Mouse (Mus musculus): ENCODE results near the gene 4931406C07Rik. TPM values are rescaled to one million over a fixed set of nuclear protein-coding genes. Genes with fewer than 3 reads are reported as not detected.

4931406C07Rik gene
- polyA plus RNA-seq, 1 experiment, result 10.0 TPM

DNA sequence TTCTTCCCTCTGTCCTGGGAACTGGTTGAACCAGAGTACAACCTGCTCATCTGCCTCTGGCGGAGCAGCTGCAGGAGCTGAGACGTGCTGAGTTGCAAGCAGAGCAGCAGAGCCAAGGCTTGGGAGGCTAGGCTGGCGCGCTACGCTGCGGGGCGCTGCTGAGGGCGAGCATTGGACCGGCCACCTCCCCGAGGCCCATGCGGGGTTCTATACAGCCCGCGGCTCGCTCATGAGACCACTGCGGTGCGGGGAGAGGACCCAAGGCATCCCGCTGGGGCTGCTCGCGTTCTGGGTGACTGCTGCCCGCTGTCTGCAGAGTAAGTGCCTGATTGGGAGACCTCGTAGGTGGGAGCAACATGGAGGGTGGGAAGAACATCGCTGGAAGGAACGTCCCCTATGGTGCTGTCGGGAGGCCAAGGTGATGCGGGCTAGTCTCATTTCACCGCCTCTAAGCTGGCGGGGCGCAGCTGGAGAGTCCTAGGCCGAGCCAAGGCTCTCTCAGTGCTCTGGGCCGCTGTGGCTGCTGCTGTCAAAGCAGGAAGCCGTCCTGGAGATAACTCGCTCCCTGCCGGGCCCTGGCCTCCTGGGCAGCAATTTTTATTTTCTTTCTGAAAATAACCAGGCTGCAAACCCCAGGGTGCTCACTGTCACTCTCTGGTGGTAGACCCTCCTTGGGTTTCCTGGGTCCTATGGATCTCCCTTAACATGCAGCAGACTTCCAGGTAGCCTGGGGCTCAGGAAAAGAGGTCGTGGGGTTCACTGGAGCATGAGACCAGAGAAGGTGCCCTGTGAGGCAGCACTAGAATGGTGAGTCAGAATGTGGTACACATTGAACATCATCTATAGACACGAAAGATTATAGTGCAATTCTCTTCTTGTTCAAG lies 67.0 kb downstream of the 4931406C07Rik start, which contains the start of gene Vstm5:
Gene Vstm5 (plus strand): TSS at position 4 of the 884 bp plus-strand sequence.
- Histone ChIP-seq H3K36me3 (ENCODE audit: control insufficient read depth, insufficient read depth, low read length) (0 out of 2 replicates have a peak, but pooled peaks cover 2% of the 10 kb centered on the region), H3K27me3 (ENCODE audit: control insufficient read depth, insufficient read depth, low read length) (no peaks in the 10 kb centered on the region), H3K4me3 (ENCODE audit: low read depth, low read length) (peak within 1 kb of the TSS; percentile 65), H3K4me1 (ENCODE audit: control insufficient read depth, insufficient read depth, insufficient read length, low read length) (peaks cover 25% of the 10 kb centered on the region), H3K27ac (ENCODE audit: insufficient read depth, low read depth, low read length) (peak within 1 kb of the TSS; percentile 71)
- TF ChIP-seq CTCF (IDR thresholded peaks at IDR 0.05; ENCODE audit: extremely low read depth, insufficient read length, insufficient replicate concordance, low read depth, low read length) (no peak), POLR2A (IDR thresholded peaks at IDR 0.05; ENCODE audit: low read depth, low read length) (peak; percentile 57; the same call in 1 of the 2 replicates)
- WGBS, result 3% methylated on average over 35 of the region's 35 CpGs

GRCm38 (mm10) chr9:15238297-15238990 lies 67.8 kb downstream of the 4931406C07Rik start:
- H3K36me3 ChIP-seq (ENCODE audit: control insufficient read depth, insufficient read depth, low read length), result 0 out of 2 replicates have a peak, but pooled peaks cover 2% of the 10 kb centered on the region
- peaks cover 20% of the 10 kb centered on the region for H3K4me1 ChIP-seq (ENCODE audit: control insufficient read depth, insufficient read depth, insufficient read length, low read length)
- H3K27ac ChIP-seq (ENCODE audit: insufficient read depth, low read depth, low read length), result peak overlapping the region; percentile 71; the same call in 1 of the 2 replicates
- no peaks in the 10 kb centered on the region for H3K27me3 ChIP-seq (ENCODE audit: control insufficient read depth, insufficient read depth, low read length)
- TF ChIP-seq CTCF (IDR thresholded peaks at IDR 0.05; ENCODE audit: extremely low read depth, insufficient read length, insufficient replicate concordance, low read depth, low read length) (no peak), POLR2A (IDR thresholded peaks at IDR 0.05; ENCODE audit: low read depth, low read length) (no peak)
- WGBS, result 46% methylated on average over 16 of the region's 16 CpGs
- H3K4me3 ChIP-seq (ENCODE audit: low read depth, low read length), result peak overlapping the region; percentile 65

- WGBS, result 60% methylated on average over 14 of the region's 14 CpGs
- no peaks in the 10 kb centered on the region for H3K36me3 ChIP-seq (ENCODE audit: control insufficient read depth, insufficient read depth, low read length)
- no peak for TF ChIP-seq CTCF (IDR thresholded peaks at IDR 0.05; ENCODE audit: extremely low read depth, insufficient read length, insufficient replicate concordance, low read depth, low read length)
These were observed 68.5 kb downstream of the 4931406C07Rik start for GRCm38 (mm10) chr9:15237516-15238296.

DNA sequence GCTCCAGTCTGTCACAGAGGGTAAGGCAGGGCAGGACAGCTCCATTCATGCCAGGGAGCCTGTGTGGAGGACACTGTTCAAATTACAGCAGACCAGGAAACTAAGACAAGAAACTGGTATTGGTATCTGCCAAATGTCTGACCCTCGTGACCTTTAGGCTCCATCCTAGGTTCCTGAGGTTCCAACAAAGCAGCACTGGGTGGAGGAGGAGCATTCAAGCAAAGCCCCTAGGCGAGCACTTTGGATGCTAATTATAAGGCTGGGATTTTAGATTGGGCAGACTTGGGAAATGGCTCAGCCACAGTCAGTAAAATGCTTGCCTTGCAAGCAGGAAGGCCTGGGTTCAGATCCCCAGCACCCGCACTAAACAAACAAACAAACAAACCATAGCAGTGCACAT lies 70.3 kb downstream of the 4931406C07Rik start:
- Histone ChIP-seq H3K27ac (ENCODE audit: insufficient read depth, low read depth, low read length) (no peak overlapping the region), H3K27me3 (ENCODE audit: control insufficient read depth, insufficient read depth, low read length) (no peaks in the 10 kb centered on the region), H3K4me1 (ENCODE audit: control insufficient read depth, insufficient read depth, insufficient read length, low read length) (peaks cover 12% of the 10 kb centered on the region), H3K36me3 (ENCODE audit: control insufficient read depth, insufficient read depth, low read length) (no peaks in the 10 kb centered on the region), H3K4me3 (ENCODE audit: low read depth, low read length) (no peak overlapping the region)
- TF ChIP-seq POLR2A (IDR thresholded peaks at IDR 0.05; ENCODE audit: low read depth, low read length), result no peak
- no peak for TF ChIP-seq CTCF (IDR thresholded peaks at IDR 0.05; ENCODE audit: extremely low read depth, insufficient read length, insufficient replicate concordance, low read depth, low read length)
- WGBS, result 89% methylated on average over 3 of the region's 3 CpGs

More at GRCm38 (mm10) chr9:15237516-15238296, 68.5 kb downstream of the 4931406C07Rik start:
- Histone ChIP-seq H3K27ac (ENCODE audit: insufficient read depth, low read depth, low read length) (no peak overlapping the region), H3K4me3 (ENCODE audit: low read depth, low read length) (no peak overlapping the region), H3K27me3 (ENCODE audit: control insufficient read depth, insufficient read depth, low read length) (no peaks in the 10 kb centered on the region), H3K4me1 (ENCODE audit: control insufficient read depth, insufficient read depth, insufficient read length, low read length) (peaks cover 17% of the 10 kb centered on the region)

- WGBS, result 88% methylated on average over 1 of the region's 1 CpGs
- TF ChIP-seq CTCF (IDR thresholded peaks at IDR 0.05; ENCODE audit: extremely low read depth, insufficient read length, insufficient replicate concordance, low read depth, low read length) (no peak), POLR2A (IDR thresholded peaks at IDR 0.05; ENCODE audit: low read depth, low read length) (no peak)
- Histone ChIP-seq H3K4me3 (ENCODE audit: low read depth, low read length) (no peak overlapping the region), H3K27me3 (ENCODE audit: control insufficient read depth, insufficient read depth, low read length) (no peaks in the 10 kb centered on the region), H3K4me1 (ENCODE audit: control insufficient read depth, insufficient read depth, insufficient read length, low read length) (peaks cover 7% of the 10 kb centered on the region; the same call in 1 of the 2 replicates), H3K36me3 (ENCODE audit: control insufficient read depth, insufficient read depth, low read length) (no peaks in the 10 kb centered on the region), H3K27ac (ENCODE audit: insufficient read depth, low read depth, low read length) (no peak overlapping the region)
These were observed 72.6 kb downstream of the 4931406C07Rik start for GRCm38 (mm10) chr9:15233604-15234003.

Other genes starting within 250 kb of the 4931406C07Rik start
- gene Hephl1, start 194.3 kb downstream of the 4931406C07Rik start, polyA plus RNA-seq (2012; rRNA removed), result 0.04 TPM in 1 of 2 replicates, not detected in the other
- gene Vstm5, start 67.4 kb downstream of the 4931406C07Rik start, polyA plus RNA-seq (2012; rRNA removed), result 26.9 and 33.1 TPM in 2 replicates
- gene Med17, start 26.5 kb downstream of the 4931406C07Rik start, polyA plus RNA-seq (2012; rRNA removed), result 13.7 and 22.5 TPM in 2 replicates
- gene Taf1d, start 234 bp downstream of the 4931406C07Rik start, polyA plus RNA-seq (2012; rRNA removed), result 1.9 and 3.9 TPM in 2 replicates
- gene Cep295, start 51.3 kb upstream of the 4931406C07Rik start, polyA plus RNA-seq (2012; rRNA removed), result 0.41 and 0.72 TPM in 2 replicates
- 6.8 and 15.2 TPM in 2 replicates for gene Smco4, start 187.0 kb upstream of the 4931406C07Rik start, polyA plus RNA-seq (2012; rRNA removed)